Mouse (Mus musculus): ENCODE results near the gene Slc27a3. TPM values are rescaled to one million over a fixed set of nuclear protein-coding genes. Genes with fewer than 3 reads are reported as not detected.

Gene Slc27a3
- total RNA-seq (2021), result 1 to 10 TPM; 3.4 to 3.9 TPM

- DNase-seq, result peak; percentile 60
Measured at GRCm38 (mm10) chr3:90389511-90390490, at the start of gene Slc27a3. Slc27a3 (minus strand) TSS chr3:90389938.

GRCm38 (mm10) chr3:90437131-90437530 lies 47.4 kb upstream of the Slc27a3 start:
- no peak for DNase-seq

GRCm38 (mm10) chr3:90434073-90434730 lies 44.5 kb upstream of the Slc27a3 start:
- no peak for DNase-seq

- DNase-seq, result peak; percentile 100
Measured at GRCm38 (mm10) chr3:90433381-90434020, 43.8 kb upstream of the Slc27a3 start, which contains the start of gene Ints3. Ints3 (minus strand) TSS chr3:90433622.

GRCm38 (mm10) chr3:90432811-90433219 lies 43.1 kb upstream of the Slc27a3 start:
- peak; percentile 56 for DNase-seq

- no peak for DNase-seq
Measured at GRCm38 (mm10) chr3:90432348-90432747, 42.6 kb upstream of the Slc27a3 start.

GRCm38 (mm10) chr3:90429576-90429975 lies 39.8 kb upstream of the Slc27a3 start:
- DNase-seq, result no peak

GRCm38 (mm10) chr3:90428186-90428585 lies 38.4 kb upstream of the Slc27a3 start:
- no peak for DNase-seq

GRCm38 (mm10) chr3:90427574-90427973 lies 37.8 kb upstream of the Slc27a3 start:
- DNase-seq, result no peak

GRCm38 (mm10) chr3:90425499-90425898 lies 35.8 kb upstream of the Slc27a3 start:
- DNase-seq, result no peak

GRCm38 (mm10) chr3:90423549-90423948 lies 33.8 kb upstream of the Slc27a3 start:
- DNase-seq, result no peak

GRCm38 (mm10) chr3:90420696-90421095 lies 31.0 kb upstream of the Slc27a3 start:
- no peak for DNase-seq

GRCm38 (mm10) chr3:90413011-90413396 lies 23.3 kb upstream of the Slc27a3 start:
- no peak for DNase-seq

GRCm38 (mm10) chr3:90412312-90413010 lies 22.7 kb upstream of the Slc27a3 start:
- peak; percentile 86 for DNase-seq

- DNase-seq, result no peak
Measured at GRCm38 (mm10) chr3:90408721-90409120, 19.0 kb upstream of the Slc27a3 start.

GRCm38 (mm10) chr3:90406414-90406813 lies 16.7 kb upstream of the Slc27a3 start:
- no peak for DNase-seq

- DNase-seq, result no peak
Measured at GRCm38 (mm10) chr3:90404609-90405008, 14.9 kb upstream of the Slc27a3 start.

GRCm38 (mm10) chr3:90404121-90404520 lies 14.4 kb upstream of the Slc27a3 start:
- no peak for DNase-seq

- no peak for DNase-seq
Measured at GRCm38 (mm10) chr3:90400993-90401392, 11.3 kb upstream of the Slc27a3 start.

GRCm38 (mm10) chr3:90395629-90396028 lies 5.9 kb upstream of the Slc27a3 start:
- no peak for DNase-seq

GRCm38 (mm10) chr3:90392661-90393060 lies 2.9 kb upstream of the Slc27a3 start:
- no peak for DNase-seq

GRCm38 (mm10) chr3:90391941-90392340 lies 2.2 kb upstream of the Slc27a3 start:
- DNase-seq, result no peak
